Mouse (Mus musculus) C2C12 (cell line): ENCODE measurements around the gene Pfn1. TPM values are rescaled to one million over a fixed set of nuclear protein-coding genes. Genes with fewer than 3 reads are reported as not detected.
A peak's percentile ranks its signal among the peaks of the same experiment; 100 is the strongest.

Experiments
- H3K27me3 ChIP-seq: one replicate; pipeline ENCODE4 v1.6.1; 2011; ENCODE audit not compliant: control insufficient read depth, insufficient read depth, insufficient read length
- H3K36me3 ChIP-seq: one replicate; pipeline ENCODE4 v1.6.1; 2011; ENCODE audit not compliant: control insufficient read depth, insufficient read depth
- H3K4me3 ChIP-seq: one replicate; pipeline ENCODE4 v1.5.1; 2011; ENCODE audit warnings: mild to moderate bottlenecking, control low read depth; ENCODE audit not compliant: poor library complexity, insufficient read depth, severe bottlenecking
- H3K79me2 ChIP-seq: one replicate; pipeline ENCODE4 v1.6.1; 2011; ENCODE audit not compliant: control insufficient read depth, insufficient read depth
- H3K79me3 ChIP-seq: one replicate; pipeline ENCODE4 v1.6.1; 2011; ENCODE audit warnings: low read depth, control low read depth
- H3ac ChIP-seq: one replicate; pipeline ENCODE3; 2011; ENCODE audit warnings: low read depth; ENCODE audit not compliant: control insufficient read depth, insufficient read length
- CEBPB ChIP-seq: IDR thresholded peaks from one replicate; pipeline ENCODE4 v1.6.1; 2011; ENCODE audit warnings: low read depth, mild to moderate bottlenecking, control low read depth, moderate library complexity
- CTCF ChIP-seq: IDR thresholded peaks from one replicate; pipeline ENCODE4 v1.5.1; 2011; ENCODE audit not compliant: control insufficient read depth, insufficient read depth, insufficient read length
- FOSL1 ChIP-seq: IDR thresholded peaks from one replicate; pipeline ENCODE4 v1.8.0; 2011; ENCODE audit warnings: mild to moderate bottlenecking, low read length; ENCODE audit not compliant: poor library complexity, insufficient read depth, severe bottlenecking
- MAX ChIP-seq: IDR thresholded peaks from one replicate; pipeline ENCODE4 v1.6.1; 2011; ENCODE audit warnings: mild to moderate bottlenecking, control low read depth
- MYOD1 ChIP-seq: IDR thresholded peaks from one replicate; pipeline ENCODE4 v1.6.1; 2011; ENCODE audit warnings: low read depth; ENCODE audit not compliant: control insufficient read depth, insufficient read length
- MYOG ChIP-seq: IDR thresholded peaks from one replicate; pipeline ENCODE4 v1.6.1; 2011; ENCODE audit not compliant: control insufficient read depth, insufficient read length; ENCODE audit errors: extremely low read depth
- USF1 ChIP-seq: IDR thresholded peaks from one replicate; pipeline ENCODE4 v1.6.1; 2011; ENCODE audit warnings: low read depth, mild to moderate bottlenecking, control low read depth, moderate library complexity
- polyA plus RNA-seq: library from polyadenylated mRNA; unstranded; fragments of >200 nt; fragmentation: generic; extraction: Trizol; gene quantifications from one replicate; pipeline ENCODE4 v1.2.1, GENCODE M21; 2012; ENCODE audit warnings: missing spikeins

Gene Pfn1
- polyA plus RNA-seq, 1 experiment = 4,207 TPM

DNA sequence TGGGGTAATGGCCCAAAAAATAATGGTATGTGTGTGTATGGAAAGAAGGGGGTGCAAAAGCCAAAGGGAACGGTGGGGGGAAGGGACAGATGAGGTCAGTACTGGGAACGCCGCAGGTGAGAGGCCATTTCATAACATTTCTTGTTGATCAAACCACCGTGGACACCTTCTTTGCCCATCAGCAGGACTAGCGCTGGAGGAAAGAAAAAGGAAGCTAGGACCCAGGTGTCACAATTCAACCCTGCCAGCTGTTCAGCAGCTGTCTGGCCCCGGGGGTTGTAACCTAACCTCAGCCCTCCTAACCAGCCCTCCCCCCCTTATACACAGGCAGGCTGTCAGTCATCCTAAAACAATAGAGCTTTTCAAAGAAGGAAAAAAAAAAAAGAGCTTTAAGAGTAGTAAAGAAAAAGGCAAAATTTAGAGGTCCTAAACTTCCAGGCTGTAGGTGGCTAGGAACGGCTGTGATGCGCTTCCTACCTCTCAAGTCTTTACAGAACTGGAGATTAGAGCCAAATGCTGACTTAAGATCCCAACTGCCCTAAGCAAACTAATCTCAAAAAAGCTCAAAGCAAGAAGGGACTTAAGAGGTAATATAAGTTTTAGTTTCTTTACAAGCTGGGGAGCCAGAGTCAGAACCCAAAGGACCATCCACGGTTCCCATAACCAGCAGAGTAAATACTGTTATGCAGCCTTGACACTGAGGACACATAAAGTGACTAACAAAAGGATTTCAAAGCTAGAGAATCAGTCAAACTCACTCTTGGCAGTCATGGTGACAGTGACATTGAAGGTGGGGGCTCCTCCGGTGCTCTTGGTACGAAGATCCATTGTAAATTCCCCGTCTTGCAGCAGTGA lies 2.2 kb downstream of the Pfn1 start:
- peak; percentile 88 for TF ChIP-seq MYOD1
- no peak for TF ChIP-seq USF1
- Histone ChIP-seq H3ac (peak overlapping the region; percentile 45), H3K79me2 (peaks cover 93% of the 10 kb centered on the region), H3K4me3 (peak overlapping the region; percentile 99), H3K27me3 (no peaks in the 10 kb centered on the region), H3K79me3 (peaks cover 53% of the 10 kb centered on the region), H3K36me3 (peaks cover 59% of the 10 kb centered on the region)

DNA sequence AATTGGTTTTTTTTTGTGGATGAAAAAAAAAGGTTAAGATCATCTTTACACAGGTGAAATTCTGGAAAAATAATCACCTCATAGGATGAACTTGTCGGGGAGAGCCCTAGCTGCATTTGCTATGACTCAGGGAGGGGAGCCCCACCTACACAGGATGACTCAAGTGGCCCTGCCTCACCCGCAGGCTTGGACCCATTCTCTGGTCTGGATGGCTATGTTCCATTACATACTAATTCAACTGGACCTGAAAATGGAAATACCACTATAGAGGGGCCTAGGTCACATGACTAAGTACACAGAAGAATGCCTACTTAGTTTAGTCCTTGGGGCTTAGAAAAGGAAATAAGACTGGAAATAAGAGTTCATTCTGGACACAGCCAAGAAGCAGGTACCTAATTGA lies 3.1 kb downstream of the Pfn1 start:
- Histone ChIP-seq H3K36me3 (peaks cover 59% of the 10 kb centered on the region), H3K4me3 (peak overlapping the region; percentile 99), H3K79me3 (peaks cover 48% of the 10 kb centered on the region), H3K79me2 (peaks cover 87% of the 10 kb centered on the region), H3K27me3 (no peaks in the 10 kb centered on the region), H3ac (no peak overlapping the region)
- TF ChIP-seq FOSL1 = peak; percentile 57
- no peak for TF ChIP-seq MYOG
- no peak for TF ChIP-seq CEBPB
- peak; percentile 88 for TF ChIP-seq USF1

DNA sequence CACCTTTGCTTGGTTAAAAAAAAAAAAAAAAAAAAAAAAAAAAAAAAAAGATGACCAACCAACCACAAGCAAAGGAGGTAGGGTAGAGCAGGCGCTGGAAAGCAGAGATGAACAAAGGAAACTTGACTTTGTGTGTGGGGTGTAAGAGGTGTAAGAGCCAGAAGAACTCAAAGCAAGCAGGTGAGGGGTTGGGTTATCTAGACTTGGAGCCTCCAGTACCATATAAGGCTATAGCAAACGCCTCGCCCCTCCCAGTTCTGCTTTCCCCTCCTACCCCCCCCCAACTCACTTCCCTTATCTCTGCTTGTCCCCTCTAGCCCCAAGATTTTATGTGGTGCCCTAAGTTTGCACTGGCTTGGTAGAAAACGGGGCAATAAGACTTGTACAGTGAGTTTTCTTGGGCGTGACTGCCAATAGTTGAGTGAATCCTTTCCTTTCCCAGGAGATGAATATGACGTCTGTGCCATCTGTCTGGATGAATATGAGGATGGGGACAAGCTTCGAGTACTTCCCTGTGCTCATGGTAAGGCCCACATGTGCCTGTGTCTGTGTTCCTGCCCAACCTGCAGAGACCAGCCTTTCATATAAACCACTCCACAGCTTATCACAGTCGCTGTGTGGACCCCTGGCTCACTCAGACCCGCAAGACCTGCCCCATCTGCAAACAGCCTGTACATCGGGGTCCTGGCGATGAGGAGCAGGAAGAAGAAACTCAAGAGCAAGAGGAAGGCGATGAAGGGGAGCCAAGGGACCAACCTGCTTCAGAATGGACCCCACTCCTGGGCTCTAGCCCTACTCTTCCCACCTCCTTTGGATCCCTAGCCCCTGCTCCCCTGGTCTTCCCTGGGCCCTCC lies 3.9 kb downstream of the Pfn1 start:
- peak overlapping the region; percentile 49 for H3ac ChIP-seq
- H3K79me2 ChIP-seq = peaks cover 90% of the 10 kb centered on the region
- peaks cover 56% of the 10 kb centered on the region for H3K79me3 ChIP-seq
- no peak overlapping the region for H3K4me3 ChIP-seq
- peaks cover 59% of the 10 kb centered on the region for H3K36me3 ChIP-seq
- TF ChIP-seq CTCF (no peak), MYOD1 (no peak), USF1 (no peak), MAX (no peak), MYOG (no peak), CEBPB (no peak), FOSL1 (no peak)
- no peaks in the 10 kb centered on the region for H3K27me3 ChIP-seq

DNA sequence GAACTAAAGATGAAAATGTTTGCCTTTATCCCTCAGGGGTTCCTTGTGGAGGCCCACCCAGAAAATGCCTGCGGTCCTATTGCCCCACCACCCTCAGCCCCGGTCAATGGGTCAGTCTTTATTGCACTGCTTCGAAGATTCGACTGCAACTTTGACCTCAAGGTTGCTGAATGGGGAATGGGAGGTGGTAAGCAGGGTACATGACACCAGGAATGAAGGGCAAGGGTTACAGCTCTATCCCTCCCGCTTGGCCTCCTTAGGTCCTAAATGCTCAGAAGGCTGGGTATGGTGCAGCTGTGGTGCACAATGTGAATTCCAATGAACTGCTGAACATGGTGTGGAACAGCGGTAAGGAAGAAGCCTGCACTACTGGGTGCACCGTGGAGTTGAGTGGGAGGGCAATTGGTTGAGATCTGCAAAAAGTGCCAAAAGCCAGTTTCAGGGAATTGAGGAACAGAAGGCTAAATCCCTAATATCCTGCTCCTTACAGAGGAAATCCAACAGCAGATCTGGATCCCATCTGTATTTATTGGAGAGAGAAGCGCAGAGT lies 5.2 kb downstream of the Pfn1 start:
- H3K79me3 ChIP-seq = peaks cover 58% of the 10 kb centered on the region
- H3ac ChIP-seq = peak overlapping the region; percentile 21
- no peak overlapping the region for H3K4me3 ChIP-seq
- peaks cover 71% of the 10 kb centered on the region for H3K36me3 ChIP-seq
- TF ChIP-seq MAX (no peak), MYOD1 (no peak), CEBPB (no peak), FOSL1 (no peak), USF1 (no peak), MYOG (no peak), CTCF (no peak)
- peaks cover 92% of the 10 kb centered on the region for H3K79me2 ChIP-seq
- H3K27me3 ChIP-seq = no peaks in the 10 kb centered on the region

DNA sequence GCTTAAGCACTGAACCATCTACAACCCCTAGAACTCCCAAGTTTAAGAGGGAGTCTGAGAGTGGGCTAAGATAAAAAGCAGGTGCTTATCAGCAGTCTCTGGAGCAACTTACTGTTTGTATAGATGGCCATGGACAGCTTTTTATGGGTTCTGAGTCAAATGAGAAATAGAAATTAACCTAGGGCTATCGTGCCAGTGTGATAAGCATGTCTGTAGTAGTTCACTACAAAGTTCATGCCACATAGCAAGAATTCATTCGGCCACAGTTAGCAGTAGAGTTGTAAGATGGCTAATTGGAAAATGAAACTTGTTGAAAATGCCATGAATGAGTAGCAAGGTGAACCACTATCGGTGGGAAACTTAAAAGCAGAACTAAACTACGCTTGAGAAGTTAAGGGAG lies 5.9 kb downstream of the Pfn1 start:
- Histone ChIP-seq H3ac (peak overlapping the region; percentile 25), H3K79me2 (peaks cover 86% of the 10 kb centered on the region), H3K27me3 (no peaks in the 10 kb centered on the region), H3K4me3 (peak overlapping the region; percentile 52), H3K36me3 (peaks cover 76% of the 10 kb centered on the region), H3K79me3 (peaks cover 54% of the 10 kb centered on the region)
- TF ChIP-seq MYOG (no peak), CEBPB (no peak), FOSL1 (no peak), MAX (no peak), CTCF (no peak), MYOD1 (no peak)
